Mouse (Mus musculus): Measurements from ENCODE around the gene Qsox2.

Qsox2 gene

DNA sequence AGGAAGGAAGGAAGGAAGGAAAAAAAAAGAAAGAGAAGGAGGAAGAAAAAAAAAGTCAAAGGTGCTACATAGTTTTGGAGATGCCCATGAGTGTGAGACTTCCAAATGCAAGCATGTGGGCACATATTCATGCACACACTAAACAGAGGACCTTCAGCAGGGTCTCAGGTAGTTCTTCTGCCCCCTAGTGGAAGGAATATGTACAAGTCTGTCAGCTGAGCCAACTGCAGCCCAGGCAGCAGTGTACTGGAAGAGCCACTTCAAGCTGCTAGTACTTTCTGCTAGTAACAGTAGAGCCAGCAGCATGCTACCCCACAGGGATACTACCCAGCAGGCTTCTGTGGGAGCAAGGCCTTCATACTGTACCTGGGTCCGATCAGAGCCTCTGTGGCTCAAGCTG, 9.5 kb downstream of the Qsox2 start:
- in situ Hi-C loops (cut with MboI, MseI): no loop called here

DNA sequence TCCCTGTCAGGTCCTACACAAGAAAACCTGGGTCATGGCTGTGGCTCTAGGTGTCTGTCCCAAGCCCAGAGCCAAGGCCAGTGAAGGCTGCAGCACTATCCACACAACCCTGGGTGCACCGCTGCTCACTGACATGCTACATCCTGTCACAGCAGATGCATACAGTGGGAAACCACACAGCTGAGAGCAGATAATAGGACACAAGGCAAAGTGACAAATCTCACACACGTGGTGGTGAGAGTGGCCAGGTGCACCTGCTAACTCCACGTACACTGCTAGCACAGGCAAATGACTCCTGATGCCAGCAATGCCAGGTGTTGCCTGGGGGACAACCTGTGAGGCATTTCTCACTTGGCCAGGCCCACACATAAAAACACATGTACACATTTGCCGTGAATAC, 12.1 kb downstream of the Qsox2 start:
- in situ Hi-C loops (cut with MboI, MseI): no loop called here

DNA sequence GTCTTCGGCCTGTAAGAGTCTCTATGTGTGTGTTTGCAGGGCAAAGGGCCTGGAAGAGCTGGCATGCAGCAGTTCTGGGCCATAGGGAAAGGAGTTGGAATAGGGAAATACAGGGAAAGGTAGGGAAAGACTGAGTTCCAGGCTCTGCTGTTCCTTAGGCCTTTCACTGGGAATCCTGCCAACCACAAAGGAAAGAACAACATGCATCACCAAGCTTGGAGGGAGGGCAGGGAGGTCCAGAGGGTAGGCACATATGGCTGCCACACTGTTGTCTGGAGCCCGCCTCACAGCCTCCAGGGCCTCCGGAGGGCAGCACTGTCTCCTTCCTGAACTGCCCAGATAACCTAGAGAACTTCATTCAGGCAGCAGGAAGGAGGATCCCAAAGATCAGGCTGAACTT, 13.4 kb downstream of the Qsox2 start:
- in situ Hi-C loops (cut with MboI, MseI): loop anchor here in 1 of 2 experiments (5.0 kb wide), 1 partner anchor 72 kb away; no protein-coding TSS in a partner anchor

- in situ Hi-C loops (cut with MboI, MseI): no loop called here
These were observed 22.8 kb downstream of the Qsox2 start for GRCm38 (mm10) chr2:26214526-26214925.

GRCm38 (mm10) chr2:26209566-26209965, 27.8 kb downstream of the Qsox2 start:
- in situ Hi-C loops (cut with MboI, MseI): no loop called here

- in situ Hi-C loops (cut with MboI, MseI): no loop called here
These were observed 29.1 kb downstream of the Qsox2 start, which contains the start of gene Lhx3 for GRCm38 (mm10) chr2:26208126-26208789. Gene Lhx3 (minus strand): TSS chr2:26208289.

GRCm38 (mm10) chr2:26207559-26207958, 29.8 kb downstream of the Qsox2 start:
- in situ Hi-C loops (cut with MboI, MseI): no loop called here

DNA sequence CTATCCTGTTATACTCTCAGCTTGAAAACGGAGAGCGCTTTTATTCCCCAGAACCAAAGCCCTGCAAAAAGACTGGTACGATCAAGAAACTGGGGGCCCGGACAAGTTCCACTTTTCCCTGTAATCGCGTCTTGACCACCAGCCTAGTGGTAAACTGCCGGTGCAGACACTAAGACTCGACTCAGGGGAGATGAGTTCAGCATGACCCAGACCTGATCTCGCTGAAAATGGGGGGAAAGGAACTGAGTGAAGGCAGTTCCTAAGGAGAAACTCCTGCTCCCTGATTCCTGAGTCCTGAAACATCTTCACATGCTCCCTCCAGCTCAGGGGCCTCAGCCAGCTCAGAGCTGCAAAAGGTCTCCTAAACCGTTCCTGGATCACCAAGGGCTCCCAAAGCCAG, 31.6 kb downstream of the Qsox2 start:
- in situ Hi-C loops (cut with MboI, MseI): no loop called here

- in situ Hi-C loops (cut with MboI, MseI): no loop called here
These were observed 32.2 kb downstream of the Qsox2 start for GRCm38 (mm10) chr2:26205126-26205525.

DNA sequence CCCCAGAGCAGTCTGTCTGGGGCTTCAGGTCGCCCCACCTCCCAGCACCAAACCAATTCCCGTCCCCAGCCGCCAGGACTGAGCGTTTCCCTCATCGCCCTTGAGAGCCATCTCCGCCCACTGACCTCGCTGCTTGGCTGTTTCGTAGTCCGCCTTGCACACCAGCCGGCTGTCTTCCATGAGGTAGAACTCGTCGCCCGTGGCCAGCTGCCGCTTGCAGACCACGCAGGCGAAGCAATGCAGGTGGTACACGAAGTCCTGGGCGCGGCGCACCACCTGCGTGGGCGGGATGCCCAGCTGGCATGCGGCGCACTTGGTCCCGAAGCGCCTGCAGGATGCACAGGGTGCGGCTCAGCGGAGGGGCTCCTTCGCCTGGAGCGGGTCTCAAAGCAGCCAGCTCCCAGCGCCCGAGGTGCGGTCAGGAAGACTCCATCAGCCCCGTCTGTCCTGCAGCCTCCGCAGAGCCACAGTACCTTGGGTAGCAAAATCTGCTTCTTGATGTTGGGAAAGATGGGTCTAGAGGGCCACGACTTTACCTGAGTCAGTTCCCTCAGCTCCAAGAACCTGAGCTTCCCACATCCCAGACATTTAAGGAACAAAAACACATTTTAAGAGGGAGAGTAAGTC, 34.4 kb downstream of the Qsox2 start:
- in situ Hi-C loops (cut with MboI, MseI): no loop called here

GRCm38 (mm10) chr2:26201926-26202848, 35.1 kb downstream of the Qsox2 start:
- in situ Hi-C loops (cut with MboI, MseI): no loop called here

DNA sequence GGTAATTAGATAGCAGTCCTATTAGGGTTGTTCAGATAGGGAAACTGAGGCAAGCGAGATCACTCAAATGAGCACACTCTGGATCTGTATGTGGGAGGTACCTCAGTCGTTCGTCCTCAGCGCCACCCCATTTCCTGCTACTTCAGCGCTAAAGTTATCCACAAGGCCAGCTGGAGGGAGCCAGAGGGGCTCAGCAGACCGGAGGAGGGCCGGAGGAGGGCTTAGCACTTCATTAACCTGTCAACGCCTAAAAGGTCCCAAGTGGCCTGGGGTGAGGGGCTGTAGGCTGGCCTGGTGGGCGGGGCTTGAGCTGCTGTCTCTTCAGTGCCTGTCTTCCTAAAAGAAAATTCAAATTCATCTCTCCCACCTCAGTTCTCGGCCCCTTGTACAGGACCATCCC, 38.8 kb downstream of the Qsox2 start:
- in situ Hi-C loops (cut with MboI, MseI): no loop called here

DNA sequence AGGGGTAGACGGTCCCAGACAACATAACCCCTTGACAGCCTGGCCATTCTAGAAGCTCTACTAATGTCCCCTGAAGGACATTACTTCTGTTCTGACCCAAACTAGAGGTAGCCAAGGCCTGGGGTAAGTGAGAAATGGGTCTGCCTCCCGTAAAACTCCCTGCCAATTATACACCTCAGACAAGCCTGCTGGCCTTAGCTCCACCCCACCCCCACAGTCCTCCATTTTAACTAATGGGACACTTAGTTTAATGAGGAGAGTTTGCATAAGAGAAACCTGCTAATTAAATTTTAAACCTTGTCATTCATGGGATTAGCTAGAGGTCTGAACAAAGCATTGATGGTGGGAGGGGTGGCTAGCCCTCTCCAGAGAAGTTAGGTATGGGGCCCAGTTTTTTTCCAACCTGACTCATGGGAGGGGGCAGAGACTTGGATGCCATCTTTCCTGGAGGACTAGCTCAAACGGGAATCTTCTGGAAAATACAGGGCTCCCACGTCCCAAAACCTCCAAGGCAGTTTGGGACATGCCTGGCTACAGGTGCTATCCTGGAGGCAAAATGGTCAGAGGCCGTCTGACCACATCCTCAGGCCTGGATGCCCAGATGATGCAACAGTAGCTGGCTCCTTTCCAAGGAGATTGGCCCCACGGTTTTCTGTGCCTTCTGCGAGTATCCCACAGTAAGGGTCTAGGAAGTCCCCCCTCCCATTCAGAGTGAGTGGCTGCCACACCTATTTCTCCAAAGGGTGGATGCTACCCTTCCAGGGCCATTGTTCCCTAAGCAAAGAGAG, 42.6 kb downstream of the Qsox2 start:
- in situ Hi-C loops (cut with MboI, MseI): no loop called here

DNA sequence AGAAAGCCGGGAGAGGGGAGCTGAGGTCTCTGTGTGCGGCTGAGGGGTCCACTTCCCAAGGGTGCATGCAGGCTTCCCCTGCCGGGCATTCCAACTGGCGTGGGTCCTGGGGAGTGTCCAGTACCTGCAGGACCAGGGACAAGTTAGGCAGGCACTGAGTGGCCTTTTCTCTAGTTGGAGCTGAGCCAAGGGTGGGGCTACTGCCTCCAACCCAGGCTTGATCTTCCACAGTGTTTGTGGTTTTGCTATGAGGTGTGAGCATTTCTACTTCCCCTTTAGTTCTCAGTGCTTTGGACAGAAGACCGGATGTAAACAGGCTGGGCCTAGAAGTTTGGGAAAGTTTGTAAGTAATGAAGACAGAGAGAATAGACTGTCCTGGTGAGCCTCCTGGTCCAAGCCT, 48.8 kb downstream of the Qsox2 start:
- in situ Hi-C loops (cut with MboI, MseI): no loop called here

- in situ Hi-C loops (cut with MboI, MseI): no loop called here
These were observed 53.0 kb downstream of the Qsox2 start for GRCm38 (mm10) chr2:26184352-26184751.

DNA sequence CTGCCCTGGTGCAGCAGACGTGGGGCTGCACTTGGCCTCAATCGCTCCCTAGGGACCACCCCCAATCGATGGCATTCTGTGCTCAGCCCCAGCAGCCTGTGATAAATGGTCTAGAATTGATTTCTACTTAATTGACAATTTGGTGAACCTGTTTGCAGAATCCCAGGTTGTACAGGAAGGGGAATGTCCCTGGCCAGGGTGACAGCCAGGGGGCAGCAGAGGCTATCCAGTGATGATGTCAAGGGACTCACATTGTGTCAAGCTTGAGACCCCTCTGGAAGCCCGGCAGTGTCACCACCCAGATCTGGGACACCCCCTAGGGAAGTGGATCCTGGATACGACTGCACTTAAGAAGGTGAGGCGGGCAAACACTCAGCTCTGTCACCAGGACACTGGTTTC, 54.7 kb downstream of the Qsox2 start:
- in situ Hi-C loops (cut with MboI, MseI): no loop called here

GRCm38 (mm10) chr2:26177189-26177588, 60.1 kb downstream of the Qsox2 start:
- in situ Hi-C loops (cut with MboI, MseI): loop anchor here (10.0 kb wide), 2 partner anchors 108 to 898 kb away; partner anchors contain the start of genes Adamtsl2 (in 1 of the 2) and Mymk (in 1 of the 2)

DNA sequence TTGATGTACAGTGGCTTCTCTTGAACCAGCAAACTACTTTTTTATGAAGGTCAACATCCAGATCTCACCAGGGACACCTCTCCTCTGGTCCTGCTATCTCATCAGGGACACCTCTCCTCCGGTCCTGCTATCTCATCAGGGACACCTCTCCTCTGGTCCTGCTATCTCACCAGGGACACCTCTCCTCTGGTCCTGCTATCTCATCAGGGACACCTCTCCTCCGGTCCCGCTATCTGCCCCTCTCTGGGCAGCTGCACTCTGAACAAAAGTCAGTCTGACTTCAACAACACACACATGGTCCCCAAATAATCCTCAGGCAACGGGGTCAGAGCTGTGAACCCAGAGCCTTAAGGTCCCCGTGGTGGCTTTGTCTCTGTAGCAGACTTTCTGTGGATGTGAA, 60.6 kb downstream of the Qsox2 start:
- in situ Hi-C loops (cut with MboI, MseI): loop anchor here (10.0 kb wide), 2 partner anchors 108 to 898 kb away; partner anchors contain the start of genes Adamtsl2 (in 1 of the 2) and Mymk (in 1 of the 2)

DNA sequence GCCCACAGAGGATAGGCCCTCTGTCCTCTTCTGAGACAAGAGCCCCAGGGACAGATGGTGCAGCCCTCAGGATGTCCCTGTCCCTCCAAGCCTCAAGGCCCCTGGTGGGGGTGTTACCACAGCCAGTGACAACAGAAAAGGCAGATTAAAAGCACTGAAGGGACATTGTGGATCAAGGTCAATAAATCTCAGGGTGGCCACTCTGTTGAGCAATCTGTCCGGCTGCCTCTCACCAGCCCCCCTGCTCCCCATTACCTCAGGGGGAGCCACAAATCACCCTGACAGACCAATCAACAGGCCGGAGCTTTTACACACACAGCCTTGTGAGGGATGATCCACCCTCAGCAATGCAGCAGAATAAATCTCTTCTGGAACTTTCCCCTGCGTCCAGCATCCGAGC, 62.1 kb downstream of the Qsox2 start:
- in situ Hi-C loops (cut with MboI, MseI): loop anchor here (10.0 kb wide), 2 partner anchors 110 to 900 kb away; partner anchors contain the start of genes Adamtsl2 (in 1 of the 2) and Mymk (in 1 of the 2)

DNA sequence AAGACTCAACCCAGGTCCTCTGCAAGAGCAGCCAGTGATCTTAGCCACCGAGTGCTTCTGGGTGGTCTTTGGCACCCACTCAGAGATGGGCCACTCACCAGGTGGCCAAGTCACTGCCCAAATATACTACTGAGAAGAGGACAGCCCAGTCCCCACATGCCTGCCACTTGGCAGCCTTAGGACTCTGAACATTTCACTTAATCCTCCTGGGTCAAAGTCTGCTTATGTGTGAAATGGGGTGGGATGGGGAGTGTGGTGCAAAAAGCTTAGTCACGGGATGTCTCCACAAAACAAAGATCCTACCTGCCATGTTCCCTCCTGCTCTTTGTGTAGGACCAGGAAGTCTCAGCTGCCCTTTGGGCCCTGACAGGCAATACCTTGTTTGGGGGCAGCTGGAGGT, 65.2 kb downstream of the Qsox2 start:
- in situ Hi-C loops (cut with MboI, MseI): loop anchor here (10.0 kb wide), 2 partner anchors 113 to 903 kb away; partner anchors contain the start of genes Adamtsl2 (in 1 of the 2) and Mymk (in 1 of the 2)

DNA sequence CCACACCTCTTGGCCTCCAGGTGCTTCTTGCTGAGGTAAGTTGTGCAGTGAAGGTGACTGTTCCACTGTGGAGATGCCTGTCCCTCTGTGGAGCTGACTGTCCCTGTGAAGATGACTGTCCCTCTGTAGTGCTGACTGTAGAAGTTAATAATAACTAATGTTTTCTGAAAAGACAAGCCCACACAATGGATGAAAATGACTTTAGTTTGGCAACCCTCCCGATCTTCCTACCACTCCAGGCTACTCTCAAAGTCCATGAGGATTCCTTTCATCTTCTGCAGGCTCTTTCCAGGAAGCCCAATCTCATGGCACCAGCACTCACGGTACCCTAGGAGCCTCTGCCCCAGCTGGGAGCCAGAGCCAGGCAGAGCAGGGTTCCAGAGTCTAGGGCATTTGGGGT, 66.9 kb downstream of the Qsox2 start:
- in situ Hi-C loops (cut with MboI, MseI): loop anchor here (10.0 kb wide), 2 partner anchors 114 to 904 kb away; partner anchors contain the start of genes Adamtsl2 (in 1 of the 2) and Mymk (in 1 of the 2)
